Mouse (Mus musculus) thymus, postnatal 36 days (tissue): ENCODE results near the gene Amdhd2.

Source experiments
- DNase-seq, 2 experiments: peaks; one replicate each; pipeline ENCODE4 v3.0.0; 2022; ENCODE audit warnings: mixed read lengths in 2 of 2

Gene Amdhd2

GRCm38 (mm10) chr17:24163176-24163962 lies at the start of gene Amdhd2:
TSS of gene Amdhd2 (minus strand) at chr17:24163766.
- peak; percentile 90 to 93 for DNase-seq

- DNase-seq = no peak
These were observed 49.6 kb upstream of the Amdhd2 start for GRCm38 (mm10) chr17:24213186-24213585.

- DNase-seq = no peak
These were observed 49.0 kb upstream of the Amdhd2 start for GRCm38 (mm10) chr17:24212441-24213018.

- DNase-seq = no peak
These were observed 48.3 kb upstream of the Amdhd2 start for GRCm38 (mm10) chr17:24211631-24212440.

- DNase-seq = no peak
These were observed 47.0 kb upstream of the Amdhd2 start for GRCm38 (mm10) chr17:24210591-24210990.

DNA sequence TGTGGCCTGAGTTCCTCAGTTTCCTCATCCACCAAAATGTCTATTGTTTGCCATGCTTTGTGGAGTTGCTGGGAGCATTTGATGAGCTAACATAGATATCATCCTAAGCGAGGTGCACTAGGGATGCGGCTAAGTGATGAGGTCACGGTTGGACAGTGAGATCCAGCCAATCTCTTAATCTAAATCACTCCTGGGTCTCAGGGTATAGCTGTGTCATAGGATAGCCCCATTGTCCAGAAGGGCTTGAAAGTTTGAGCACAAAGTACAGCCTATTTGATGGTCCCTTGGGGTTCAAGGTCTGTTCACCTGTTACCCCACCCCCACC lies 46.3 kb upstream of the Amdhd2 start:
- no peak for DNase-seq

GRCm38 (mm10) chr17:24209043-24209915 lies 45.7 kb upstream of the Amdhd2 start, which contains the start of gene Ntn3:
TSS of gene Ntn3 (minus strand) at chr17:24209531.
- no peak for DNase-seq

- DNase-seq = no peak
These were observed 45.1 kb upstream of the Amdhd2 start for GRCm38 (mm10) chr17:24208641-24209042.

- no peak for DNase-seq
These were observed 44.4 kb upstream of the Amdhd2 start for GRCm38 (mm10) chr17:24207768-24208640.

DNA sequence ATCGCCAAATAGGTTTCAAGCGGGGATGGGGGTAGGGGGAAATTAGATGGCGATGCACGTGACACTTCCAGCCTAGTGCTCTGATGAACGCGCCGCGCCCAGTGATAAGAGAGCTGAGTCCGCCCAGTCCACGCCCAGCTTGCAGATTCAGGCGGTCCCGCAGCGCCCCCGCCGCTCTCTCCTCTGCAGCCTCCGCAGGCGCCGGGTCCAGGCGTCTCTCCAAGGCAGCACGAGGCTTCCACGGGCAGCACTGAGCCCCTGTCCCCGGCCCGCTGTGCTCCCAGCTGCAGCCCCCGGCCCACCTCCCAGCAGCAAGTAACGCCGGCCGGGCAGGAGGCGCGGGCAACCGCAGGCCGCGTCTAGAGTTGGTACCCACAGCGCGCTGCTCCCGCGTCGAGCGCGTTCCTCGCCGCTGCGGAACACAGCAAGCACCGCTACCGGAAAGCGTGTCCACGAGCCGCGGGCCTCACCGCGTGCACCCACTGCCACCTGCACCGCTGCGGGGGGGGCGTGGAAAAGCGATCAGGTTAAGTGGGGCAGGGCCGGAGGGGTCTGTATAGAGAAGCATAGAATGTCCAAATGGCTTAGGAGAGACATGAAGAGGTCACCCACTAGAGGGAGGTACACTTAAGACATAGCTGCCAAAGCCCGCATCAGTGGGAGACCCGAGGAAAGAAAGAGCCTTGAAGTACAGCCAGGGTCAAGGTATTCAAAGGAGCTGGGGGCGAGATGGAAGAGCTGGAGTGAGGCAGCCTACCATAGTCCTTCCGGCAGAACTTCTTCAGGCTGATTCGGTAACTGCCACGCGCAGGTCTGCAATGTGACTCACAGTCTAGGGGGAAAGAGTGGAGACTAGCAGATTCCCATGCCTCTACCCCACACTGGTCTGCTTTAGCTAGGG lies 43.1 kb upstream of the Amdhd2 start:
- peak in 1 of 2 experiments; percentile 42 for DNase-seq

DNA sequence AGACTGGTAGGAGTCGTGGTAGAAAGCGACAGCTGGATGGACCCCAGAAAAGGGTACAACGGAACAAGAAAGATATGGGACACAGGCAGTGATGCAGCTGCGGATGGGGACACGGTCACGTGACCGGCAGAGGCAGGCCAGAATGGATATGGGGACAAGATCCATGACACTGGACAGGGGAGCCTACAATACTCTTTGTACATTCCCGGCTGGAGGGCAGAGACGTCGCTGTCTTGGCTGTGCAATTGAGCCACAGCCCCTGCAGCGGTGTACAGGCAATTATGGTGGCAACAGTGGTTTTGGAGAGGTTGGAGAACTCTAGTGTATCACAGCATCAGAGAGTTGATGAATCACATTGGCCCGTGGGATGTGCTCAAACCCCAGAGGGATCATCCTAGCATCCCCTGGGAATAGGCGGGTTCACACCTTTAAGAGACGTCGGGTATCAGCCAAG lies 42.4 kb upstream of the Amdhd2 start:
- DNase-seq = peak in 1 of 2 experiments; percentile 41

DNA sequence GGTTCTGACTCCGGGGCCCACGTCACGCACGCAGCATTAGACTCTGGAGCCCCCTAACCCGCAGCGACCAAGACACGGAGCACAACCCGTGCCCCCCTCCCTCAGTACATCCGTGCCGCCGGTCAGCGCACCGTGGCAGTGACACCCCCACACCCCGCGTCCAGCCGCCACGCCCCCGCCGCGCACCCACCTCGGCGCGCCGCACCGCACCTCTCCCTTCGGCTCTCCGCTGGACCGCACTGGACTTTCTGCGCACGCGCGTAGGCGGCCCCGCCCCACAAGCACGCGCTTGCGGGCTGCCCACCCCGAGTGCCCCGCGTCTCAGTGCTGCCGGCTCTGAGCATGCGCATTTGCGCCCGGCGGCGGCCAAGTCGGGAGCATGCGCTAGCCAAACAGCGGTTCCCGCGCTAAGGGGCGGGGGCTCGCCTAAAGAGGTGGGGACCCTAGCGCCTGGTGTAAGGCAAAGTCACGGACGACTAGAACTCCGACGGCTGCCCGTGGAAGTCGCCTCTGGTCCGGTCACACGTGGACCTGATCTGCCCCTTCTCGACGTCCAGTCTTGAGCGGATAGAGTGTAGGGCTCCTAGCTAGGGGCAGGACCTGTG lies 41.8 kb upstream of the Amdhd2 start, which contains the start of gene Tbc1d24:
Gene Tbc1d24 (minus strand): TSS at position 279 of the 605 bp plus-strand sequence.
- DNase-seq = peak; percentile 82 to 89

DNA sequence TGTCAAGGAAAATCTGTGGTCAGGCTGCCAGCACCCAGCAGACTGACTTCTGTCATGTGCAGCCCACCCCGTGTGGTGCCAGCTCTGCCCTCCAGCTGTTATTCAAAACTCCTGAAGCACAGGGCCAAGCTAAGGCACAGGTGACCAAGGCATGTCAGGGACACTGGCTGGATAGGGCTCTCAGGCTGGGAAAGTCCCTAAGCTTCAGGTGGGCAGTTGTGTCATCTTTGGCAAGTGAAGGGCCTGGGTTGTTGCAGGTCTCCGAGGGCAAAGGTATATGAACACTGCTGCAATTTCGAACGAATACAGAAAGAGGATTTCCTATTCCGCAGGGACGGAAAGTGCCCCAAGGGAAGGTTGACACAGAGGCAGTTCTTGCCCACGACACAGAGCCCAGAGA lies 41.3 kb upstream of the Amdhd2 start:
- DNase-seq = no peak

DNA sequence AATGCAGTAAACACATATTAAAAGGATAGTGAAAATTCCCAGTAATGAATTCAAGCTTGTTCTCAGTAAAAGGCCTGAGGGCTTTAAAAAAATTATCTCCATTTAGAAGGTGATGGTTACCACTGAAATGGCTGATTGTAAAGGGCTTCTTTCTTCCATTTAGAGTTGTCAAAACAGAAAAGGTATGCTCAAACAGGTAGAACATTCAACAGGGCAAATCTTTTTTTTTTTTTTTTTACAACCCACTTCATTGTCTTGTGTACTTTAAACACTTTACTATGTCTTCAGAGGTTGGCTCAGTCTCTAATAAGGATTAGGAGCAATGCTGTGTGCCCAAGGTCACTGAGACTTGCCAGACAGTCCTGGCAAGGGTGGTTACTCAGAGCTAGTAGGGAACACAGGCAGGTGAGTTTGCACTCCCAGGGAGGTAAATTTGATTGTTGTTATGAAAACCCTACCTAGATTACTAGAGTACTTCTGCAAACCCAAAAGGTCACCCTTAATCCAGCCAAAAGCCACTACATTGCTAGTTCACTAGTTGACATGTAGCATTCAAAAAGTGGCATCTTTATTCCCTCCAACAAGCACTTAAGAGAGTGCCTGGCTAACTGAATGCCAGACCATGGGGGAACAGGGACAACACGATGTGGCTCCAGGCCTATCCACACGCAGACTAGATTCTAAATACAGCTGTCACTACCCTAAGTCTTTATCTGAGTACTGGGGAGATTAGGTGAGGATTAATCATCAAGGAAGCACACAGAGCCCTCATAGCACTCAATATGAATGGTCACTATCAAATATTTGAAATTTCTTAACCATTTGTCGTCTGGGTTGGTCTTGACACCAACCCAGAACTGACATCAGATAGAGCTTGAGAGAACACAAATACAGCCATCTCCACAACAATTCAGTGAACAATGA lies 40.3 kb upstream of the Amdhd2 start:
- DNase-seq = no peak

GRCm38 (mm10) chr17:24203068-24203467 lies 39.5 kb upstream of the Amdhd2 start:
- no peak for DNase-seq

- no peak for DNase-seq
These were observed 37.5 kb upstream of the Amdhd2 start for GRCm38 (mm10) chr17:24201092-24201491.

- DNase-seq = no peak
These were observed 36.2 kb upstream of the Amdhd2 start for GRCm38 (mm10) chr17:24199741-24200140.

DNA sequence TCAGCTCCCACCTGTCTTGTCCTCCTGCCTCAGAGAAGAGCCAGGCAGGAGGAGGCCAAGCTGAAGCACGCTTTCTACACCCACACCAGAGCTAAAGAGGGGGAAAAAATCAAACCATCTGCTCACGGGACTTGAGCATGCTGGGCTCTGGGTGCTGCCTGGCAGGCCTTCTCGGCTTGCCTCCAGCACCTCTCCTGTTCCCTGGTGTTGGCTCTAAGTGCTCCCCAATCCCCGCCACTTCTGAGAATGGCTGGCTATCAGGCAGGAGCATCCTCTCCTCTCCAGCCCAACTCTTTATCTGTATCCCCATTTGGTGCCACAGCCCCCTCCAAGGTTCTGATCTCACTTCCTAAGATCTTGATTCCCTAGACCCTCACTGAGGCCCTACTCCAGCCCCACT lies 35.7 kb upstream of the Amdhd2 start:
- DNase-seq = no peak
